In genomic region chr16:24232001-24232530, GRCm38 (mm10) we compare ENCODE assay signal across 20 mouse cellular contexts.
DNase-seq lines count a peak whose midpoint lies in the region; ATAC-seq and TF ChIP-seq lines count a peak whose summit lies in the region.
"Had no signal": no experiment of that assay in that cellular context is flagged by ENCODE, and none has a peak within 500 bp of the region (broad histone marks: within the 10 kb centered on the region; RNA-seq: fewer than 3 reads in every experiment).

No protein-coding gene starts in this region.

- no peak overlapping the region for H3K4me3 ChIP-seq in hindbrain, postnatal 0 days (ENCODE audit: low read length)
- H3K4me3 ChIP-seq in hindbrain, embryonic 13.5 days, result no peak overlapping the region
- H3K4me3 ChIP-seq in myocyte, result no peak overlapping the region
- H3K4me3 ChIP-seq in forebrain, embryonic 12.5 days (replicated peaks), result no peak overlapping the region
- H3K4me3 ChIP-seq: heart, embryonic 10.5 days; hindbrain, embryonic 15.5 days; intestine, embryonic 15.5 days; limb, embryonic 12.5 days; liver, embryonic 13.5 days had no signal

- H3K9ac ChIP-seq in hindbrain, postnatal 0 days (replicated peaks; ENCODE audit: low read length), result no peak overlapping the region
- H3K9ac ChIP-seq in hindbrain, embryonic 13.5 days, result no peak overlapping the region
- no peak overlapping the region for H3K9ac ChIP-seq in forebrain, embryonic 12.5 days
- H3K9ac ChIP-seq: forebrain, postnatal 0 days; hindbrain, embryonic 15.5 days; intestine, embryonic 15.5 days; limb, embryonic 12.5 days; liver, embryonic 13.5 days had no signal

- WGBS in hindbrain, postnatal 0 days, result 71% methylated on average over 6 of the region's 6 CpGs
- WGBS in hindbrain, embryonic 13.5 days, result 88% methylated on average over 6 of the region's 6 CpGs
- 90% methylated on average over 6 of the region's 6 CpGs for WGBS in forebrain, embryonic 12.5 days

- H3K9me3 ChIP-seq in hindbrain, postnatal 0 days (ENCODE audit: low read length), result no peaks in the 10 kb centered on the region
- no peaks in the 10 kb centered on the region for H3K9me3 ChIP-seq in hindbrain, embryonic 13.5 days
- no peaks in the 10 kb centered on the region for H3K9me3 ChIP-seq in forebrain, embryonic 12.5 days
- H3K9me3 ChIP-seq: heart, embryonic 10.5 days; hindbrain, embryonic 15.5 days; intestine, embryonic 15.5 days; limb, embryonic 12.5 days; liver, embryonic 13.5 days had no signal

- no peaks in the 10 kb centered on the region for H3K36me3 ChIP-seq in hindbrain, postnatal 0 days (ENCODE audit: insufficient read depth, low read length)
- no peaks in the 10 kb centered on the region for H3K36me3 ChIP-seq in hindbrain, embryonic 13.5 days
- H3K36me3 ChIP-seq in myocyte (ENCODE audit: control insufficient read depth, insufficient read depth), result no peaks in the 10 kb centered on the region
- H3K36me3 ChIP-seq in forebrain, embryonic 12.5 days (replicated peaks), result no peaks in the 10 kb centered on the region
- H3K36me3 ChIP-seq: heart, embryonic 10.5 days; hindbrain, embryonic 15.5 days; intestine, embryonic 15.5 days; limb, embryonic 12.5 days; liver, embryonic 13.5 days had no signal

- no peak overlapping the region for H3K27ac ChIP-seq in hindbrain, postnatal 0 days
- H3K27ac ChIP-seq in hindbrain, embryonic 13.5 days, result no peak overlapping the region
- H3K27ac ChIP-seq in forebrain, embryonic 12.5 days, result no peak overlapping the region
- H3K27ac ChIP-seq: heart, embryonic 10.5 days; hindbrain, embryonic 15.5 days; intestine, embryonic 15.5 days; liver, embryonic 13.5 days had no signal

- H3K79me2 ChIP-seq in myocyte (ENCODE audit: control insufficient read depth, insufficient read depth), result no peaks in the 10 kb centered on the region

- DNase-seq in hindbrain, postnatal 0 days (ENCODE audit: low spot score), result peak; percentile 37
- DNase-seq in Muller cell, postnatal 12 days (ENCODE audit: inconsistent ontology term), result peak; percentile 42
- DNase-seq in cerebellum, adult 8-10 months, result peak; percentile 25
- DNase-seq: adrenal gland, postnatal 25 days; forebrain, postnatal 0 days; heart, postnatal 4 days; kidney, adult 8-10 months; kidney, postnatal 14 days; liver, embryonic 13.5 days; lung, adult 2 months; lung, postnatal 14 days had no signal

- H3K27me3 ChIP-seq in hindbrain, postnatal 0 days (ENCODE audit: insufficient read depth, low read length), result no peaks in the 10 kb centered on the region
- no peaks in the 10 kb centered on the region for H3K27me3 ChIP-seq in hindbrain, embryonic 13.5 days
- H3K27me3 ChIP-seq in myocyte (ENCODE audit: control insufficient read depth, insufficient read depth, insufficient read length), result no peaks in the 10 kb centered on the region
- no peaks in the 10 kb centered on the region for H3K27me3 ChIP-seq in forebrain, embryonic 12.5 days
- H3K27me3 ChIP-seq: hindbrain, embryonic 15.5 days; intestine, embryonic 15.5 days; limb, embryonic 12.5 days; liver, embryonic 13.5 days had no signal

- H3K4me2 ChIP-seq in hindbrain, postnatal 0 days (ENCODE audit: low read depth, low read length), result no peak overlapping the region
- no peak overlapping the region for H3K4me2 ChIP-seq in hindbrain, embryonic 13.5 days
- peak overlapping the region; percentile 35 for H3K4me2 ChIP-seq in myocyte (ENCODE audit: low read depth)
- H3K4me2 ChIP-seq in forebrain, embryonic 12.5 days, result no peak overlapping the region
- H3K4me2 ChIP-seq: hindbrain, embryonic 15.5 days; intestine, embryonic 15.5 days; limb, embryonic 12.5 days; liver, embryonic 13.5 days; midbrain, embryonic 11.5 days had no signal

- no peak for ATAC-seq in hindbrain, postnatal 0 days
- no peak for ATAC-seq in hindbrain, embryonic 13.5 days (ENCODE audit: low FRiP score)
- no peak for ATAC-seq in forebrain, embryonic 12.5 days (ENCODE audit: low FRiP score)
- no peak for ATAC-seq in CD4-positive, CD25-positive, alpha-beta regulatory T cell, adult 4 months
- ATAC-seq: intestine, embryonic 15.5 days had no signal

- no peak for TF ChIP-seq POLR2A in myocyte (IDR thresholded peaks at IDR 0.05; ENCODE audit: insufficient read length, low read depth)

- TF ChIP-seq CTCF in hindbrain, postnatal 0 days (IDR thresholded peaks at IDR 0.05; ENCODE audit: low read depth), result no peak

- H3ac ChIP-seq in myocyte (ENCODE audit: control insufficient read depth, insufficient read length), result no peak overlapping the region

- H3K4me1 ChIP-seq in hindbrain, postnatal 0 days (ENCODE audit: insufficient read depth, low read length), result no peaks in the 10 kb centered on the region
- 0 out of 2 replicates have a peak, but pooled peaks cover 3% of the 10 kb centered on the region for H3K4me1 ChIP-seq in hindbrain, embryonic 13.5 days (replicated peaks)
- H3K4me1 ChIP-seq in forebrain, embryonic 12.5 days, result peaks cover 2% of the 10 kb centered on the region; the same call in 1 of the 2 replicates
- H3K4me1 ChIP-seq: heart, embryonic 10.5 days; hindbrain, embryonic 15.5 days; intestine, embryonic 15.5 days had no signal

TF ChIP-seq in myocyte, 11 proteins besides CTCF, POLR2A, EP300 and RAD21:
- TF ChIP-seq MAX (IDR thresholded peaks at IDR 0.05; ENCODE audit: low read depth) (no peak), CEBPB (IDR thresholded peaks at IDR 0.05; ENCODE audit: insufficient read depth, poor library complexity, severe bottlenecking) (0 out of 2 replicates have a peak, but pooled peaks have one; percentile 20), MYOG (IDR thresholded peaks at IDR 0.05; ENCODE audit: control insufficient read depth in 1 of 3, insufficient read depth in 1 of 3, insufficient read length in 2 of 3, low read depth in 2 of 3) (peak in 2 of 3 experiments; percentile 56 to 68), REST (IDR thresholded peaks at IDR 0.05; ENCODE audit: insufficient read depth, insufficient read length) (no peak), SRF (IDR thresholded peaks at IDR 0.05; ENCODE audit: control insufficient read depth, insufficient read length, low read depth) (no peak), TCF12 (IDR thresholded peaks at IDR 0.05; ENCODE audit: insufficient read depth, poor library complexity, severe bottlenecking) (peak; percentile 33), MYOD1 (IDR thresholded peaks at IDR 0.05; ENCODE audit: control insufficient read depth in 1 of 3, insufficient read length in 2 of 3, low read depth in 2 of 3) (peak; percentile 56 to 81 (median 76))
